Mouse (Mus musculus) megakaryocyte-erythroid progenitor cell, adult 5 weeks (primary cell): ENCODE measurements around the gene Adm2. TPM values are rescaled to one million over a fixed set of nuclear protein-coding genes. Genes with fewer than 3 reads are reported as not detected.

Experiments used
- polyA plus RNA-seq: library from polyadenylated mRNA; stranded (reverse); fragments of >175 nt; gene quantifications from 2 replicates; pipeline ENCODE4 v1.2.3, GENCODE M21; 2012

Gene Adm2
- not detected in 2 replicates for polyA plus RNA-seq

DNA sequence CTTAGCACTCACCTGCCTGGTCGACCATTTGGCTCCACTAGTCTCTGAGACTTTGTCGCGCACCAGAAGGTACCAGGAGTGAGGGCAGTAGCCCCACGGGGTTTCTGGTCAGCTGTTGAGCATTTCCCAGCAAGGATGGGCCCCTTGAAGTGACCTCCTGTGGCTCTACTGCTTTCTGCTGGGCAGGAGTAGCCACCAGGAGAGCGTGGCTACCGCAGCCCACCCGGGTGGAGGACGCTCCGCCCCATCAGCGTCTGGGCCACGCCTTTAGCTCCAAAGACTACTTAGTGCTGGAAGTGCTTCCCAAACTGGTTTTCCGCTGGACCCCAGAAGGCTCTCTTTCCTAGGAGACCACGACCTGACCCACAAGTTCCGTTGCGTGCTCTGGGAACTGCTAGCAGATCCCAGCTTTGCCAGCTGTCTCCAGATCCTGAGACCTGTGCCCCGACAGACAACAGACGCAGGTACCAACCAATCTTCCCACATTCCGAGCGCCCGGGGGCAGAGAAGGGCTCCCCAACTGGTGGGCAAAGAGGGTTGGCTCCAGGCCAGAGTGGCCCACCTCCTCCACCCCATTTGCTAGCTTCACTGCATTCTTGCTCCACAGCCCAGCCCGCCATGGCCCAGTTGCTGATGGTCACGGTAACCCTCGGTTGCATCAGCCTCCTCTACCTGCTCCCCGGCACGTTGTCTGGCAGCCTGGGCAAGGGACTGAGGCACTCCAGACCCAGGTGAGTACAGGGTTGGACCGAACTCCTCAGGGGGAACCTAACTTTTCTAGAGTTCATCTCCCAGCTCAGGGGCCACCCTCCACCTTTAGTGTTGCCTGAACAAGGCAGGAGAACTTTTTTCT, at the start of gene Adm2:
Gene Adm2 (plus strand): TSS at position 51 of the 853 bp plus-strand sequence.

DNA sequence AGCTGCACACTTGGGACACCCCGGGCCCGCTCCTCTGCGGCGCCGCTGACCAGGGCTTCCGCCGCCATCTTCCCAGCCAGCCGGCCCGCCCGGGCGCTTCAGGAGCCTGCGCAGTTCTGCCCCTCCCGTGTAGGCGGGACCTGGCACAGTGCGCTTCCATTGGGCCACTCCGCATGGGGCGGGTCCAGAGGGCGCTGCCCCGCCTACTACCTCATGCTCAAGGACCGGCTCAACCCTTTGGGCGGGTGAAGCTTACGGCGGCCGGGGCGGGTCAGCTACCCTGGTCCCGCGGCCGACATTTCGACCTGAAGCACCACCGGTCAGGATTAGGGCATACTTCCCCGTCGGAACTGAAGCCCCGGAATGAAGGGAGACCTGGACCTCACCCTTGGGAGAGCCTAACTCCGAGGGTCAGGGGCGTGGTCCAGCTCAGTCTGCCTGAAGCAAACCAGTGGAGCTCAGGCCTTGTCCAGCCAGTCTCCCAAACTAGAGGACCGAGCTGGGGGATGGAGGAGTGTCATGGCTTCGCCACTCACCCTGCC, 7.3 kb upstream of the Adm2 start, which contains the start of gene Sbf1:
Gene Sbf1 (minus strand): TSS at position 122 of the 542 bp plus-strand sequence.

DNA sequence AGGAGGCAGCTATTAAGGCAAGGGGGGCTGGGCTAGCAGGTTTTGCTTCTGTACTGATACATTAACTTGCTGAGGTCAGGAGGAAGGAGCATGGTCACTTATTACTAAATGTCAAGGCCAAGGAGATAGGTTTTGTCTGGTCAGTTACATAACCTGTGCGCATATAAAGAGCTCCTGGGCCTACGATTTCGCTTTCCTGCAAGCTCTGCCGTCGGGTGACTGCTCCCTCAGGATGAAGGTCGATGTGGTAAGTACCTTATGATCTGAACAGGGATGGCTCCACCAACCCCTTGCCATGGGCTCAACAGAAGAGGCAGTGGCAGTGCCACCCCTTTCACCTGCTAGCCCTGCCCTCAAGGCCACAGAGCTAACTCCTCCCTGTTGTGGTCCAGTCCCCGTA, 11.8 kb downstream of the Adm2 start, which contains the start of gene Miox:
Gene Miox (plus strand): TSS at position 128 of the 400 bp plus-strand sequence.

DNA sequence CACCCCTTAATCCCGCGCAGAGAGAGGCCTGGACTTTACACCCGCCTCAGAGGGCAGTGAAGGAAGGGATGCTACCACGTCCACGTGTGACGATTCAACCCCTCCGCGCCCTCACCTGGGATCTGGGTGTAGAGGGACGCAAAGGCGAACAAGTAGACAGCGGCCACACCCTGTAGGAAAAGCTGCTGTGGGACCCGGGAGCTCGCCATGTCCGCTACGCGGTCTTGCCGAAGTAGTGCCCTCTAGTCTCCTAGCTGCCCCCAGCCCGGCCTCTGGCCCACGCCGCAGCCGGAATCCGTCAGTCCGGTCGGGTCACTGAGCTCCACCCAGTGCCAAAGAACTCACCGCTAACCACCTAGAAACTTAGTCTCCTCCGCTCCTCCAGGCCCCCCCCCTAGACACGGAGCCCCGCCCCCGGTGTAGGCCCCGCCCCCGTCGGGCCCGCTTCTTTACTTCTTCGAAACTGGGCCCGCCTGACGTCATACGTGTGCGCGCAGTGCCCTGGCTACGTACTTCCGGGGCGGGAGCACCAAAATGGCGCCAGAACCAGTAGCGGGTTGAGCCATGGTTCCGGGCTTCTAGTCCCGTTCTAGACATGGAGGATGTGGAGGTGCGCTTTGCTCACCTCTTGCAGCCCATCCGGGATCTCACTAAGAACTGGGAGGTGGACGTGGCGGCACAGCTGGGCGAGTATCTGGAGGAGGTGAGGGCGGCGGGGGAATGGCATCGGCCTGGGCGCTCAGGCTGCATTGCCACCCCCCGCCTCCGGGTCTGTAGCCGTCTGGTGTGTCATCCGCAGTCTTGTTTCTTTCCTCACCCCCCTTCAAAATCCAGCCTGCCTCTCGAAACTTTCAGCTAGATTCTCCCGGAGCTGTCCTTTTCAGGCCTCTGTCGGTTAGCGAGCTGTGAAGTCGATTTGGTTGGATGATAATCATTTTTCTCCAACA, 33.0 kb downstream of the Adm2 start, which contains the start of the genes Lmf2 and Ncaph2:
Gene Lmf2 (minus strand): TSS at position 419 of the 947 bp plus-strand sequence.
Gene Ncaph2 (plus strand): TSS at position 479 of the 947 bp plus-strand sequence.

DNA sequence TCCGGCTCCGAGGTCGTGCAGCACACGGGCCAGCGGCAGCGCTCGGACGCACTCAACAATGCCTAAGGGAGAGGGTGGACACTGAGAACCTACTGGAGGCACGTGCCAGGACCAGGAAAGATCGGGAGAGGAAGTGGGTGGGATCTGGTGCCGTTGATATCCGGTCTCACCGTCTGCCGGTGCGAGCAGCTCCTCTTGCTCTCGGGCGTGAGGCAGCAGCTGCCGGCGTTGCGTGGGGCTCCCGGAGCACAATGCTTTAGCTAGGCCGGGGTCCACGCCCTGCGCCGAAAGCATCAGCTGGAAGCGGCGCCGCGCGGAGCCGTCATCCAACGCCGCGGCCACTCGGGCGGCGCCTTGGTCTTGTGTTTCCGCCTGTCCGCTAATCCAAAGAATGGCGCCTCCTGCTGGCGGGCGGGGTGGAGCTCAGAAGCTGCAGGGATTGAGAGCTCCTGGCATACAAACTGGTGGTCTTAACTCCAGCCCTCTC, 51.3 kb downstream of the Adm2 start, which contains the start of gene Sco2:
Gene Sco2 (minus strand): TSS at position 85 of the 487 bp plus-strand sequence.

Other genes starting within 250 kb of the Adm2 start
- gene Trabd, start 247.6 kb upstream of the Adm2 start, polyA plus RNA-seq, result 97.3 and 104 TPM in 2 replicates
- 6.0 and 7.7 TPM in 2 replicates for gene Selenoo, start 233.6 kb upstream of the Adm2 start, polyA plus RNA-seq
- 33.3 and 36.4 TPM in 2 replicates for gene Tubgcp6, start 199.6 kb upstream of the Adm2 start, polyA plus RNA-seq
- 16.0 and 20.5 TPM in 2 replicates for gene Hdac10, start 194.0 kb upstream of the Adm2 start, polyA plus RNA-seq
- 0.10 TPM in 1 of 2 replicates, not detected in the other for gene Mapk12, start 182.0 kb upstream of the Adm2 start, polyA plus RNA-seq
- 0.28 and 0.48 TPM in 2 replicates for gene Mapk11, start 173.1 kb upstream of the Adm2 start, polyA plus RNA-seq
- gene Plxnb2, start 141.9 kb upstream of the Adm2 start, polyA plus RNA-seq, result 38.5 and 40.7 TPM in 2 replicates
- gene Dennd6b, start 126.2 kb upstream of the Adm2 start, polyA plus RNA-seq, result 10.1 and 11.8 TPM in 2 replicates
- 47.6 and 60.3 TPM in 2 replicates for gene Ppp6r2, start 111.2 kb upstream of the Adm2 start, polyA plus RNA-seq
- 172 and 230 TPM in 2 replicates for gene Sbf1, start 7.4 kb upstream of the Adm2 start, polyA plus RNA-seq
- not detected in 2 replicates for gene Miox, start 11.7 kb downstream of the Adm2 start, polyA plus RNA-seq
- 139 and 151 TPM in 2 replicates for gene Lmf2, start 32.9 kb downstream of the Adm2 start, polyA plus RNA-seq
- 63.0 and 78.6 TPM in 2 replicates for gene Ncaph2, start 33.0 kb downstream of the Adm2 start, polyA plus RNA-seq
- 75.8 and 81.4 TPM in 2 replicates for gene Sco2, start 51.1 kb downstream of the Adm2 start, polyA plus RNA-seq
- gene Tymp, start 54.3 kb downstream of the Adm2 start, polyA plus RNA-seq, result 1.4 and 1.6 TPM in 2 replicates
- 24.7 and 38.6 TPM in 2 replicates for gene Odf3b, start 56.6 kb downstream of the Adm2 start, polyA plus RNA-seq
- gene Klhdc7b, start 62.2 kb downstream of the Adm2 start, polyA plus RNA-seq, result 0.06 and 0.18 TPM in 2 replicates
- gene Syce3, start 87.8 kb downstream of the Adm2 start, polyA plus RNA-seq, result not detected in 2 replicates
- gene Cpt1b, start 103.1 kb downstream of the Adm2 start, polyA plus RNA-seq, result 2.2 and 2.7 TPM in 2 replicates
- gene C730034F03Rik, start 106.9 kb downstream of the Adm2 start, polyA plus RNA-seq, result 0.07 TPM in 1 of 2 replicates, not detected in the other
- gene Gm44502, start 107.0 kb downstream of the Adm2 start, polyA plus RNA-seq, result 1.2 and 2.2 TPM in 2 replicates
- 157 and 209 TPM in 2 replicates for gene Chkb, start 107.2 kb downstream of the Adm2 start, polyA plus RNA-seq
- gene Mapk8ip2, start 131.2 kb downstream of the Adm2 start, polyA plus RNA-seq, result 0.01 TPM in 1 of 2 replicates, not detected in the other
- gene Arsa, start 154.7 kb downstream of the Adm2 start, polyA plus RNA-seq, result 51.0 and 62.2 TPM in 2 replicates
- 34.8 and 56.1 TPM in 2 replicates for gene Shank3, start 176.9 kb downstream of the Adm2 start, polyA plus RNA-seq
- 0.15 and 0.39 TPM in 2 replicates for gene Acr, start 245.6 kb downstream of the Adm2 start, polyA plus RNA-seq